Mouse (Mus musculus): ENCODE data around the gene Smpd1.

The Smpd1 gene

GRCm38 (mm10) chr7:105554212-105554942 lies at the start of gene Smpd1:
Smpd1 (plus strand) TSS chr7:105554360.
- peak; percentile 89 for DNase-seq (ENCODE audit: low spot score in 2 of 2)

GRCm38 (mm10) chr7:105507257-105507656 lies 46.9 kb upstream of the Smpd1 start:
- no peak for DNase-seq (ENCODE audit: low spot score in 2 of 2)

GRCm38 (mm10) chr7:105510143-105510542 lies 44.0 kb upstream of the Smpd1 start:
- DNase-seq (ENCODE audit: low spot score in 2 of 2), result no peak

- DNase-seq (ENCODE audit: low spot score in 2 of 2), result no peak
These were observed 40.3 kb upstream of the Smpd1 start for GRCm38 (mm10) chr7:105513845-105514291.

- no peak for DNase-seq (ENCODE audit: low spot score in 2 of 2)
These were observed 39.6 kb upstream of the Smpd1 start for GRCm38 (mm10) chr7:105514561-105514960.

GRCm38 (mm10) chr7:105515178-105515577 lies 39.0 kb upstream of the Smpd1 start:
- DNase-seq (ENCODE audit: low spot score in 2 of 2), result peak; percentile 23 to 50

GRCm38 (mm10) chr7:105516669-105517360 lies 37.3 kb upstream of the Smpd1 start:
- no peak for DNase-seq (ENCODE audit: low spot score in 2 of 2)

GRCm38 (mm10) chr7:105519336-105519735 lies 34.8 kb upstream of the Smpd1 start:
- DNase-seq (ENCODE audit: low spot score in 2 of 2), result no peak

- no peak for DNase-seq (ENCODE audit: low spot score in 2 of 2)
These were observed 34.4 kb upstream of the Smpd1 start for GRCm38 (mm10) chr7:105519771-105520170.

GRCm38 (mm10) chr7:105520201-105520600 lies 34.0 kb upstream of the Smpd1 start:
- DNase-seq (ENCODE audit: low spot score in 2 of 2), result no peak

- no peak for DNase-seq (ENCODE audit: low spot score in 2 of 2)
These were observed 29.9 kb upstream of the Smpd1 start for GRCm38 (mm10) chr7:105524222-105524621.

GRCm38 (mm10) chr7:105527306-105527937 lies 26.7 kb upstream of the Smpd1 start:
- DNase-seq (ENCODE audit: low spot score in 2 of 2), result no peak

GRCm38 (mm10) chr7:105528094-105528493 lies 26.1 kb upstream of the Smpd1 start:
- no peak for DNase-seq (ENCODE audit: low spot score in 2 of 2)

- DNase-seq (ENCODE audit: low spot score in 2 of 2), result no peak
These were observed 20.0 kb upstream of the Smpd1 start for GRCm38 (mm10) chr7:105534162-105534561.

GRCm38 (mm10) chr7:105545986-105546385 lies 8.2 kb upstream of the Smpd1 start:
- DNase-seq (ENCODE audit: low spot score in 2 of 2), result no peak

GRCm38 (mm10) chr7:105547970-105548369 lies 6.2 kb upstream of the Smpd1 start:
- no peak for DNase-seq (ENCODE audit: low spot score in 2 of 2)

GRCm38 (mm10) chr7:105549035-105549434 lies 5.1 kb upstream of the Smpd1 start:
- DNase-seq (ENCODE audit: low spot score in 2 of 2), result no peak

- no peak for DNase-seq (ENCODE audit: low spot score in 2 of 2)
These were observed 526 bp upstream of the Smpd1 start for GRCm38 (mm10) chr7:105553456-105554211.

- DNase-seq (ENCODE audit: low spot score in 2 of 2), result no peak
These were observed 1.4 kb downstream of the Smpd1 start for GRCm38 (mm10) chr7:105555571-105555970.

GRCm38 (mm10) chr7:105556406-105556805 lies 2.2 kb downstream of the Smpd1 start:
- no peak for DNase-seq (ENCODE audit: low spot score in 2 of 2)

GRCm38 (mm10) chr7:105557671-105558070 lies 3.5 kb downstream of the Smpd1 start:
- DNase-seq (ENCODE audit: low spot score in 2 of 2), result no peak

GRCm38 (mm10) chr7:105559016-105559415 lies 4.9 kb downstream of the Smpd1 start:
- DNase-seq (ENCODE audit: low spot score in 2 of 2), result peak in 1 of 2 experiments; percentile 7

All from natural killer cell, adult 2 months (primary cell).